ENCODE assay signal across 9 mouse cellular contexts in genomic region chr3:123335480-123335879, GRCm38 (mm10). TPM values are rescaled to one million over a fixed set of nuclear protein-coding genes. Genes with fewer than 3 reads are reported as not detected.
DNase-seq lines count a peak whose midpoint lies in the region; ATAC-seq lines count a peak whose summit lies in the region.
"Had no signal": no experiment of that assay in that cellular context is flagged by ENCODE, and none has a peak within 500 bp of the region (broad histone marks: within the 10 kb centered on the region; RNA-seq: fewer than 3 reads in every experiment).

No protein-coding gene starts in this region.

- H3K9me3 ChIP-seq in forebrain, embryonic 14.5 days (replicated peaks; ENCODE audit: control insufficient read depth, low read length): no peaks in the 10 kb centered on the region
- H3K9me3 ChIP-seq in forebrain, embryonic 11.5 days (ENCODE audit: control insufficient read depth, low read length): no peaks in the 10 kb centered on the region
- H3K9me3 ChIP-seq in heart, embryonic 12.5 days (replicated peaks): no peaks in the 10 kb centered on the region

- no peaks in the 10 kb centered on the region for H3K27me3 ChIP-seq in forebrain, embryonic 14.5 days (replicated peaks; ENCODE audit: control insufficient read depth, insufficient read depth, low read length)
- no peaks in the 10 kb centered on the region for H3K27me3 ChIP-seq in forebrain, embryonic 11.5 days (ENCODE audit: control insufficient read depth, insufficient read depth, low read length)
- H3K27me3 ChIP-seq in heart, embryonic 12.5 days (replicated peaks): no peaks in the 10 kb centered on the region

- no peak for ATAC-seq in forebrain, embryonic 14.5 days
- ATAC-seq in forebrain, embryonic 11.5 days (replicated peaks; ENCODE audit: low FRiP score): no peak
- peak; percentile 41; the same call in 1 of the 2 replicates for ATAC-seq in heart, embryonic 12.5 days (ENCODE audit: insufficient number of reproducible peaks, low FRiP score)
- no peak for ATAC-seq in CD4-positive, CD25-positive, alpha-beta regulatory T cell, adult 4 months

- no peak overlapping the region for H3K4me2 ChIP-seq in forebrain, embryonic 14.5 days (ENCODE audit: low read length)
- H3K4me2 ChIP-seq in forebrain, embryonic 11.5 days (ENCODE audit: low read depth, low read length, severe bottlenecking): no peak overlapping the region
- H3K4me2 ChIP-seq in heart, embryonic 12.5 days: no peak overlapping the region

- H3K27ac ChIP-seq in forebrain, embryonic 14.5 days (ENCODE audit: low read depth, low read length): no peak overlapping the region
- no peak overlapping the region for H3K27ac ChIP-seq in forebrain, embryonic 11.5 days (ENCODE audit: low read depth, low read length)
- peak overlapping the region; percentile 33; the same call in 1 of the 2 replicates for H3K27ac ChIP-seq in heart, embryonic 12.5 days (ENCODE audit: poor library complexity, severe bottlenecking)

- no peak overlapping the region for H3K4me3 ChIP-seq in forebrain, embryonic 14.5 days (ENCODE audit: low read depth, low read length)
- H3K4me3 ChIP-seq in forebrain, embryonic 11.5 days (ENCODE audit: low read depth, low read length): no peak overlapping the region
- H3K4me3 ChIP-seq in heart, embryonic 12.5 days: no peak overlapping the region

- 80% methylated on average over 3 of the region's 3 CpGs for WGBS in forebrain, embryonic 14.5 days
- 82% methylated on average over 3 of the region's 3 CpGs for WGBS in forebrain, embryonic 11.5 days
- WGBS in heart, embryonic 12.5 days: 34% methylated on average over 3 of the region's 3 CpGs

- DNase-seq in forebrain, embryonic 14.5 days (ENCODE audit: low spot score): peak; percentile 35
- DNase-seq in forebrain, embryonic 11.5 days (ENCODE audit: low spot score): no peak
- peak; percentile 95 for DNase-seq in 3T3-L1 (ENCODE audit: low read depth, low spot score)
- DNase-seq in kidney, postnatal 4 days: peak; percentile 36 to 54
- DNase-seq in spleen, postnatal 36 days (ENCODE audit: low spot score in 2 of 2): no peak
- no peak for DNase-seq in right cerebral cortex, postnatal 10 days (ENCODE audit: low spot score in 2 of 2)
- DNase-seq: thymus, postnatal 25 days had no signal

- H3K4me1 ChIP-seq in forebrain, embryonic 14.5 days (ENCODE audit: control insufficient read depth, insufficient read depth, low read length): 0 out of 2 replicates have a peak, but pooled peaks cover 2% of the 10 kb centered on the region
- no peaks in the 10 kb centered on the region for H3K4me1 ChIP-seq in forebrain, embryonic 11.5 days (replicated peaks; ENCODE audit: control insufficient read depth, insufficient read depth, low read length)
- H3K4me1 ChIP-seq in heart, embryonic 12.5 days (replicated peaks): peaks cover 39% of the 10 kb centered on the region

- no peak overlapping the region for H3K9ac ChIP-seq in forebrain, embryonic 14.5 days (ENCODE audit: low read length)
- no peak overlapping the region for H3K9ac ChIP-seq in forebrain, embryonic 11.5 days (ENCODE audit: low read length)
- H3K9ac ChIP-seq in heart, embryonic 12.5 days: no peak overlapping the region

- no peaks in the 10 kb centered on the region for H3K36me3 ChIP-seq in forebrain, embryonic 14.5 days (ENCODE audit: control insufficient read depth, insufficient read depth, low read length)
- no peaks in the 10 kb centered on the region for H3K36me3 ChIP-seq in forebrain, embryonic 11.5 days (ENCODE audit: control insufficient read depth, insufficient read depth, low read length)
- H3K36me3 ChIP-seq in heart, embryonic 12.5 days: peaks cover 38% of the 10 kb centered on the region

RNA-seq across cellular contexts. Expression of gene Mettl14, which starts 50.4 kb away (rescaled TPM):
- 17.6 and 19.9 TPM in 2 replicates for polyA plus RNA-seq in forebrain, embryonic 14.5 days (2014; fragmentation: Nextera tagmentation; extraction: Ambion mirVana)
- polyA plus RNA-seq in forebrain, embryonic 11.5 days (2014; fragmentation: Nextera tagmentation; extraction: Ambion mirVana): 33.5 and 35.1 TPM in 2 replicates
- polyA plus RNA-seq in heart, embryonic 12.5 days (2016; fragmentation: Nextera tagmentation; extraction: Ambion mirVana): 22.6 and 22.9 TPM in 2 replicates
- polyA plus RNA-seq in CD4-positive, CD25-positive, alpha-beta regulatory T cell, adult 4 months (2017; shearing (Covaris generic)): 10 to 100 TPM; 16.7 to 29.9 TPM

Comparison
In these comparisons a context has a peak if more than half of its experiments do, and no peak if none do; other contexts are left out.
1. DNase-seq: peak in forebrain, embryonic 14.5 days (single experiment), 3T3-L1 (single experiment) and kidney, postnatal 4 days (2 of 2); none in forebrain, embryonic 11.5 days (single experiment), spleen, postnatal 36 days (0 of 2) and right cerebral cortex, postnatal 10 days (0 of 2).